Mouse (Mus musculus): ENCODE data around the gene Lrfn1. TPM values are rescaled to one million over a fixed set of nuclear protein-coding genes. Genes with fewer than 3 reads are reported as not detected.
"Not testable (repeated sequence)": the region's sequence is repeated elsewhere in the genome, so short reads cannot be mapped to it uniquely, and the experiment has no call there.

The Lrfn1 gene
- polyA plus RNA-seq, 1 experiment from 2014 or later, result 25.5 TPM

GRCm38 (mm10) chr7:28484192-28484591 is 32.4 kb downstream of the Lrfn1 start:
- H3K4me3 ChIP-seq, result no peak overlapping the region
- peaks cover 10% of the 10 kb centered on the region for H3K27me3 ChIP-seq
- no peak for ATAC-seq (ENCODE audit: low FRiP score, low read depth)
- no peak overlapping the region for H3K4me2 ChIP-seq
- H3K4me1 ChIP-seq (replicated peaks), result peaks cover 9% of the 10 kb centered on the region
- no peaks in the 10 kb centered on the region for H3K36me3 ChIP-seq
- H3K9me3 ChIP-seq, result no peaks in the 10 kb centered on the region
- 27% methylated on average over 4 of the region's 4 CpGs for WGBS
- H3K27ac ChIP-seq (replicated peaks), result no peak overlapping the region
- H3K9ac ChIP-seq, result no peak overlapping the region

DNA sequence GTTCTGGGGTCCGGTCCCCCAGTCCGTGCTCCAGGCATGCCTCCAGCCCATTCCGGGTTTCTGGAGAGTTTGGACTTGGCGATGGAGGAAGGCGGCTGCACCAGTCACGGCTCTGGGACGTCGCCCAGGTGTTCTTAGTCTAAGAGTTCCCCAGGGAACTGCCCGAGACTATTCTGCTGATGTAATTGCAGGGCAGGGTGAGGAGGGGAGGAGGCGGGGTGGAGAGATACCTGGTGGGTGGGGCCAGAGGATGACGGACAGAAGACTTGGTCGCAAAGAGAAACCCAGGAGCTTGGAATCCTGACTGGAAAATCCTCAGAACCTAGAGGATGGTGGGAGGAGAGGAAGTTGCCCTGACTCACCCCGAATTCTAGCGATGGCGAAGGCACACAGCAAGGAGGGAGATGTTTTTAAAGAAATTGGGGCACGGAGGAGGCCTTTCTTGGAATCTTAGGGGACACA is 36.3 kb downstream of the Lrfn1 start:
- peaks cover 14% of the 10 kb centered on the region for H3K4me1 ChIP-seq (replicated peaks)
- no peaks in the 10 kb centered on the region for H3K9me3 ChIP-seq
- peak overlapping the region; percentile 32 for H3K4me3 ChIP-seq
- 4% methylated on average over 16 of the region's 16 CpGs for WGBS
- peaks cover 10% of the 10 kb centered on the region for H3K27me3 ChIP-seq
- H3K36me3 ChIP-seq, result no peaks in the 10 kb centered on the region
- H3K9ac ChIP-seq, result peak overlapping the region; percentile 1; the same call in 1 of the 2 replicates
- peak overlapping the region; percentile 59 for H3K4me2 ChIP-seq
- H3K27ac ChIP-seq (replicated peaks), result no peak overlapping the region
- ATAC-seq (ENCODE audit: low FRiP score, low read depth), result peak; percentile 51; the same call in 1 of the 2 replicates

DNA sequence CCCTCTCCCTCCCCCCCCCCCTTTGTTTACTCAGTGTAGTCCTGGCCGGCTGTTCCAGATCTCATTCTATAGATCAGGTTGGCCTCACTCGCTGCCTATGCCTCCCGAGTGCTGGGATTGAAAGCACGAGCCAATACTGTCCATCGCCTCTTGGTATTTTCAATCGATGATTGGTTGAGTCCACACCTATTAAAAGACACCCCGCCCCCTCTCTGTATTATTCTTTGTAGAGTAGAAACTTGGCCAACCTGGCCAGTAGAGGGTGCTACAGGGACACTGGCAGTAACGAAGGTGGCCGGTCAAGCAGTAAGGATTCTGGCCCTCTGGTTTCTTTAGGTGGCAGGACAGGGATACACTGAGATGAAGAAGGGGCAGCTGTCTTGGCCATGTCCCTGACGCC is 38.6 kb downstream of the Lrfn1 start:
- ATAC-seq (ENCODE audit: low FRiP score, low read depth), result peak; percentile 23; the same call in 1 of the 2 replicates
- H3K4me2 ChIP-seq, result peak overlapping the region; percentile 28

DNA sequence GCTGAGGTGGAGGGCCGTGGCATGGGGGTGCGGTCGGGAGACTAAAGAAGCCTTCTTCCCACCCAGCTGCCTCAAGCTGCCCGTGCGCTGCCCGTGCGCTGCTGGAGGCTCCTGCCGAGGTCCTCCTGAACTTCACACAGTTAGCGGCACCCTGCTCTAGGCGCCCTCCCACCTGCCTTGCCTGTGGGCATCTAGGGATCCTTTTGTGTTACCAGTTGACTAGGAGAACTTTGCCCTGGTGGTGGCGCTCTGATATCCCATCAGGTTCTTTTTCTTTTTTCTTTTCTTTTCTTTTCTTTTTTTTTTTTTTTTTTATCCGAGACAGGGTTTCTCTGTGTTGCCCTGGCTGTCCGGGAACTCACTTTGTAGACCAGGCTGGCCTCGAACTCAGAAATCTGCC is 39.1 kb downstream of the Lrfn1 start:
- peaks cover 14% of the 10 kb centered on the region for H3K4me1 ChIP-seq (replicated peaks)
- H3K9ac ChIP-seq, result no peak overlapping the region
- no peak overlapping the region for H3K27ac ChIP-seq (replicated peaks)
- peak overlapping the region; percentile 28; the same call in 1 of the 2 replicates for H3K4me2 ChIP-seq
- H3K4me3 ChIP-seq, result no peak overlapping the region
- peaks cover 10% of the 10 kb centered on the region for H3K27me3 ChIP-seq
- 27% methylated on average over 13 of the region's 14 CpGs for WGBS
- no peaks in the 10 kb centered on the region for H3K9me3 ChIP-seq
- H3K36me3 ChIP-seq, result no peaks in the 10 kb centered on the region
- ATAC-seq (ENCODE audit: low FRiP score, low read depth), result no peak

More for the DNA sequence above, 38.6 kb downstream of the Lrfn1 start:
- 4% methylated on average over 10 of the region's 10 CpGs for WGBS
- Histone ChIP-seq H3K36me3 (no peaks in the 10 kb centered on the region), H3K4me1 (replicated peaks) (peaks cover 14% of the 10 kb centered on the region), H3K27ac (replicated peaks) (no peak overlapping the region), H3K9me3 (no peaks in the 10 kb centered on the region), H3K9ac (no peak overlapping the region), H3K4me3 (no peak overlapping the region), H3K27me3 (peaks cover 10% of the 10 kb centered on the region)

DNA sequence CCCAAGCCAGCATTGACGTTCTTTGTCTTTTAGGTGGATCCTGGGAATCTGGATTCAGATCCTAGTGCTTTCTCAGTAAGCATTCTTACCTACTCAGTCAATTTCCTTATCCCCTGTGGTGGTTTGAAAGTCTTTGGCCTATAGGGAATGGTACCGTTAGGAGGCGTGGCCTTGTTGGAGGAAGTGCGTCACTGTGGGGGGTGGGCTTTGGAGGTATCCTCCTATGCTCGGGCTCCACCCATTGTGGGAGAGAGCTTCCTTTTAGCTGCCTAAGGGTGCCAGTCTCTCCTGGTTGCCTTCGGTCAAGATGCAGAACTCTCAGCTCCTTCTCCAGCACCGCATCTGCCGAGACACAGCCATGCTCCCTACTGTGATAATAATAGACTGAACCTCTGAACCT is 40.5 kb downstream of the Lrfn1 start:
- Histone ChIP-seq H3K27ac (replicated peaks) (no peak overlapping the region), H3K4me2 (no peak overlapping the region), H3K27me3 (peaks cover 6% of the 10 kb centered on the region; the same call in 1 of the 2 replicates), H3K9me3 (no peaks in the 10 kb centered on the region), H3K9ac (no peak overlapping the region), H3K4me1 (replicated peaks) (peaks cover 14% of the 10 kb centered on the region), H3K4me3 (no peak overlapping the region), H3K36me3 (no peaks in the 10 kb centered on the region)
- ATAC-seq (ENCODE audit: low FRiP score, low read depth), result no peak
- 86% methylated on average over 8 of the region's 8 CpGs for WGBS

DNA sequence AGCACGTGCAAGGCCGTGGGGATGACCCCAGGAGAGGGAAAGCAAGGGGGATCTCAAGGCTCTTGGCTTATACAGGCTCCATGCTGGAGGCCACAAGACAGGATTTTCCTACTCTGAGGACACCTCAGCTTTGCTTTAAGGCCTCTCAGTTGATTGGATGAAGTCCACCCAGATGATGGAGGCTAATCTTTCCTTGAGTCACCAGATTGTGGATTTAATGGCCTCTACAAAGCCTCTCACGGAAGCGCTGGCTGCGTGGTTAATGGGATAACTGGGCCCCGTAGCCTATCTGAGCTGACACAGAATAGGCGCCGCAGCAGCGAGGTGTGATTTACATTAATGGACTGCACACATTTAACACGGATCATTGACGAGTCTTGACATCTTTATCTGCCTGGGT is 43.6 kb downstream of the Lrfn1 start:
- H3K9me3 ChIP-seq, result no peaks in the 10 kb centered on the region
- H3K4me1 ChIP-seq (replicated peaks), result peaks cover 4% of the 10 kb centered on the region; the same call in 1 of the 2 replicates
- WGBS, result 55% methylated on average over 11 of the region's 11 CpGs
- no peak overlapping the region for H3K4me2 ChIP-seq
- H3K27me3 ChIP-seq, result no peaks in the 10 kb centered on the region
- no peak overlapping the region for H3K9ac ChIP-seq
- no peak overlapping the region for H3K27ac ChIP-seq (replicated peaks)
- H3K4me3 ChIP-seq, result no peak overlapping the region
- H3K36me3 ChIP-seq, result no peaks in the 10 kb centered on the region
- ATAC-seq (ENCODE audit: low FRiP score, low read depth), result no peak

DNA sequence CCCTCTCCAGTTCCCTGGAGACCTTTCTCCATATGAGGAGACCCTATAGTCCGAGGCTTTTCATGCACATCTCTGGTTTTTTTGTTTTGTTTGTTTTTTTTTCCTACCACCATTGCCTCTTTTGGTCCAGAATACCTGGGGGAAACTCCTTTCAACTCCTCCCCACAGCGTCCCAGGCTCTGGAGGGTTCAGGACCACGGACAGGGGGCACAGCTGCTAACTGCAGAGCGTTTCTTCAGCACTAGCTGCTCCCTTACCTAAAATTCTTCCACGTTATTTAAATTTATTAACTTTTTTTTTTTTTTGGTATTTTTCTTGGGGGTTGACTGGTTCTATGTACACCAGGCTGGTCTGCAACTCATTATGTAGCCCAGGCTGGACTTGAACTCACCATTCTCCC is 53.8 kb downstream of the Lrfn1 start:
- H3K27ac ChIP-seq (replicated peaks), result no peak overlapping the region
- no peak overlapping the region for H3K9ac ChIP-seq
- H3K4me2 ChIP-seq, result no peak overlapping the region
- no peak for ATAC-seq (ENCODE audit: low FRiP score, low read depth)
- 11% methylated on average over 5 of the region's 5 CpGs for WGBS
- H3K4me1 ChIP-seq (replicated peaks), result no peaks in the 10 kb centered on the region
- H3K36me3 ChIP-seq, result no peaks in the 10 kb centered on the region
- peaks cover 9% of the 10 kb centered on the region for H3K9me3 ChIP-seq
- H3K4me3 ChIP-seq, result no peak overlapping the region
- no peaks in the 10 kb centered on the region; the same call in 1 of the 2 replicates for H3K27me3 ChIP-seq

DNA sequence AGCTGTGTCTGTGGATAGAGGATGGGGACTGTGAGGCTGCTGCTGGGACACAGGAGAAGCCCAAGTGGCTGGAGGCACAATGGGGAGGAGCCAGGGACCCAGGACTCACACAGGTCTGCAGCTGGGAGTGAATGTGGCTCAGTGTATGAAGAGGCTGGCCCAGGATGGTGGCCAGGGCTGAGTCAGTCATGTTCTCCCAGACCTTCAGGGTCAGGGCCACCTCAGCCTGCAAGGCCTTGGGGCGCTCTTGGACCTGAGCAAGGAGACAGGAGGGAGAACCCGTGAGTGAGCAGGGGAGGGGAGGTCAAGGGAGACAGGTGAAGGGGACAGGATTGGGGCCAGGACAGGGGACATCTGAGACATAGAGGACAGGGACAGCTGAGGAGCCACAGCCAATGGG is 57.3 kb downstream of the Lrfn1 start:
- H3K4me3 ChIP-seq; H3K9ac ChIP-seq; H3K4me2 ChIP-seq; H3K27ac ChIP-seq (replicated peaks); H3K9me3 ChIP-seq; H3K4me1 ChIP-seq (replicated peaks); H3K27me3 ChIP-seq; ATAC-seq (ENCODE audit: low FRiP score, low read depth); H3K36me3 ChIP-seq: not testable (repeated sequence)
- 88% methylated on average over 2 of the region's 2 CpGs for WGBS

DNA sequence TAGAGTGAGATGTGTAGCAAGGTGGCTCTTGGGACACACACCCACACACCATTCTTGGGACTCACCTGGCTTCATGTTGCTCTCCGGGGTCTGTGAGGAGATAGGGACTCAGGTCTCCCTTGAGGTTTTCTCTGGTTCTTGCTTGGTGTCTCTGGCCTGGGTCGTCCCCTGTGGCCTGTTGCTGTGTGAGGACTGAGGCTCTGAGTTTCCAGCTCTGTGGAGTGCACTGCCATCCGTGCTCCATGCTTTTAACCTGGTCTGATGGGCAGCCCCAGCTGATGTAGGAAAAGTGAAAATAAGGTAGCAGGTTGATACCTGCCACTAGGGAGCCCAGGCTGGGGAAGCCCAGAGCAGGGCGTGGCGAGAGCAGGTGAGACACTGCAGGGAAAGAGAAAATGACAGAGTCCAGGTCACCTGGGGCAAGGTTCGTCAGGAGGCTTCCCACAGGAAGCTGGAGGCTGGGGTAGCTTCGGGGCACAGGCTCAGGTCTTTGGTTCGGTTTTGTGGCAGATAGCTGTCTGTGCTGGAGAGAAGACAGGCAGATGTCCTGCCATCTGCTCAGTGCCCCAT is 58.7 kb downstream of the Lrfn1 start, which contains the start of gene Ifnl2:
TSS of gene Ifnl2 (minus strand) at position 51 of the 570 bp plus-strand sequence.
- not testable (repeated sequence) for H3K9ac ChIP-seq; H3K4me2 ChIP-seq; H3K9me3 ChIP-seq; H3K4me3 ChIP-seq; H3K4me1 ChIP-seq (replicated peaks); H3K27ac ChIP-seq (replicated peaks); ATAC-seq (ENCODE audit: low FRiP score, low read depth); H3K36me3 ChIP-seq; H3K27me3 ChIP-seq
- 71% methylated on average over 8 of the region's 8 CpGs for WGBS

DNA sequence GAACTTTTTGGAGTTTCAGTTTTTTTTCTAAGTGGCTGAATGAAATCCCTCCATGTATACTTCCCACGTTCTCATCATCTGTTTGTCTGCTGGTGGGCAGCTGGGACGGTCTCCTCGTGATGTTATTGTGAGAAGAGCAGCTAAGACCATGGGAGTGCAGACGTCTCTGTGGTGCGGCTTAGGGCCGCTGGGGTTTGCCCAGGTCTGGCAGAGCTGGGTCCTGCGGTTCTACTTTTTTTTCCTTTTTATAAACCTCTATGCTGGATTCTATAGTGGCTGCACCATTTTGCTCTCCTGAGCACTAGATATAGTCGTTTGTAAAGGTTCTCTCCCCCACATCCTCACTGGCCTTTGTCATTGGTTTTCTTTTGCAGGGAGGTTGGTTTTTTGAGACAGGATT is 59.7 kb downstream of the Lrfn1 start:
- no peak for ATAC-seq (ENCODE audit: low FRiP score, low read depth)
- 76% methylated on average over 8 of the region's 8 CpGs for WGBS
- H3K36me3 ChIP-seq, result no peaks in the 10 kb centered on the region
- no peaks in the 10 kb centered on the region for H3K27me3 ChIP-seq
- H3K4me3 ChIP-seq, result no peak overlapping the region
- H3K27ac ChIP-seq (replicated peaks), result no peak overlapping the region
- no peak overlapping the region for H3K4me2 ChIP-seq
- no peak overlapping the region for H3K9ac ChIP-seq
- H3K4me1 ChIP-seq (replicated peaks), result no peaks in the 10 kb centered on the region
- H3K9me3 ChIP-seq, result no peaks in the 10 kb centered on the region

Other genes starting within 250 kb of the Lrfn1 start
- 19.9 and 23.7 TPM in 2 replicates for gene Eid2, start 184.1 kb upstream of the Lrfn1 start, polyA plus RNA-seq (2015; fragmentation: Nextera tagmentation; extraction: Ambion mirVana)
- gene Eid2b, start 174.2 kb upstream of the Lrfn1 start, polyA plus RNA-seq (2015; fragmentation: Nextera tagmentation; extraction: Ambion mirVana), result 38.4 and 38.7 TPM in 2 replicates
- gene Selenov, start 160.8 kb upstream of the Lrfn1 start, polyA plus RNA-seq (2015; fragmentation: Nextera tagmentation; extraction: Ambion mirVana), result 0.62 and 1.4 TPM in 2 replicates
- gene Dll3, start 149.7 kb upstream of the Lrfn1 start, polyA plus RNA-seq (2015; fragmentation: Nextera tagmentation; extraction: Ambion mirVana), result 18.4 and 26.9 TPM in 2 replicates
- gene Timm50, start 139.9 kb upstream of the Lrfn1 start, polyA plus RNA-seq (2015; fragmentation: Nextera tagmentation; extraction: Ambion mirVana), result 129 and 131 TPM in 2 replicates
- gene Supt5, start 113.2 kb upstream of the Lrfn1 start, polyA plus RNA-seq (2015; fragmentation: Nextera tagmentation; extraction: Ambion mirVana), result 94.0 and 104 TPM in 2 replicates
- gene Rps16, start 101.3 kb upstream of the Lrfn1 start, polyA plus RNA-seq (2015; fragmentation: Nextera tagmentation; extraction: Ambion mirVana), result 444 and 501 TPM in 2 replicates
- 26.8 and 27.6 TPM in 2 replicates for gene Plekhg2, start 79.4 kb upstream of the Lrfn1 start, polyA plus RNA-seq (2015; fragmentation: Nextera tagmentation; extraction: Ambion mirVana)
- 4.4 and 4.6 TPM in 2 replicates for gene Zfp36, start 71.7 kb upstream of the Lrfn1 start, polyA plus RNA-seq (2015; fragmentation: Nextera tagmentation; extraction: Ambion mirVana)
- 46.1 and 46.6 TPM in 2 replicates for gene Med29, start 59.3 kb upstream of the Lrfn1 start, polyA plus RNA-seq (2015; fragmentation: Nextera tagmentation; extraction: Ambion mirVana)
- gene Paf1, start 59.0 kb upstream of the Lrfn1 start, polyA plus RNA-seq (2015; fragmentation: Nextera tagmentation; extraction: Ambion mirVana), result 93.3 and 96.8 TPM in 2 replicates
- gene Gmfg, start 14.5 kb upstream of the Lrfn1 start, polyA plus RNA-seq (2015; fragmentation: Nextera tagmentation; extraction: Ambion mirVana), result 4.1 and 4.9 TPM in 2 replicates
- gene Ifnl2, start 58.5 kb downstream of the Lrfn1 start, polyA plus RNA-seq (2015; fragmentation: Nextera tagmentation; extraction: Ambion mirVana), result not detected in 2 replicates
- not detected in 2 replicates for gene Ifnl3, start 70.9 kb downstream of the Lrfn1 start, polyA plus RNA-seq (2015; fragmentation: Nextera tagmentation; extraction: Ambion mirVana)
- not detected in 2 replicates for gene Sycn, start 88.9 kb downstream of the Lrfn1 start, polyA plus RNA-seq (2015; fragmentation: Nextera tagmentation; extraction: Ambion mirVana)
- gene Nccrp1, start 95.3 kb downstream of the Lrfn1 start, polyA plus RNA-seq (2015; fragmentation: Nextera tagmentation; extraction: Ambion mirVana), result 0.19 TPM in 1 of 2 replicates, not detected in the other
- 23.3 and 28.1 TPM in 2 replicates for gene Samd4b, start 146.2 kb downstream of the Lrfn1 start, polyA plus RNA-seq (2015; fragmentation: Nextera tagmentation; extraction: Ambion mirVana)
- 20.2 TPM in 2 replicates for gene Pak4, start 146.2 kb downstream of the Lrfn1 start, polyA plus RNA-seq (2015; fragmentation: Nextera tagmentation; extraction: Ambion mirVana)
- 0.29 and 0.33 TPM in 2 replicates for gene Acp7, start 179.4 kb downstream of the Lrfn1 start, polyA plus RNA-seq (2015; fragmentation: Nextera tagmentation; extraction: Ambion mirVana)
- 10.1 and 13.4 TPM in 2 replicates for gene Fbxo27, start 240.9 kb downstream of the Lrfn1 start, polyA plus RNA-seq (2015; fragmentation: Nextera tagmentation; extraction: Ambion mirVana)